9 mouse cellular contexts compared by ENCODE assay signal in the genomic region with DNA sequence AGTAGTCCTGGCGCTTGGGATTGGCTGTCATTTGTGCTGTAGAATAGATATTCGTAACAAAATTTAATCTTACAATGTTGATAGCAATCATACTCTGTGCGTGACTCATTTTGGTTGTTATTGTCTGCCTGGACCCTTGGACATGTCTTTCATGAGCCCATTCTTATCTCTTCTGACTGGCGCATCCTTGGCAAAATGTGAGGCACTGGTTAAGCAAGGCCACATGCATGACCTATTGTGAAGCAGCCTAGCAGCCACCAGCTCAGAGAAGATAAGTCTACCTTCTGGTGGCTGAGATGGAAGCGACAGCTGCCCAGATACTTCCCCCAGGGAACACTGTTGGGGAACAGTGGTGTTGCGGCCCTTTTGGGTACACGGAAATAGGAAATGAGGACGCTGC. TPM values are rescaled to one million over a fixed set of nuclear protein-coding genes. Genes with fewer than 3 reads are reported as not detected.
"Had no signal": no experiment of that assay in that cellular context is flagged by ENCODE, and none has a peak within 500 bp of the region (broad histone marks: within the 10 kb centered on the region; RNA-seq: fewer than 3 reads in every experiment).

No protein-coding gene starts in this region.

- DNase-seq: liver, postnatal 0 days; lung, adult 2 months; lung, postnatal 14 days; lung, postnatal 36 days; right cerebral cortex, postnatal 14 days; thymus, adult 2 months; thymus, postnatal 25 days; thymus, postnatal 4 days had no signal

RNA-seq across cellular contexts. Expression of a gene that starts 26.4 kb away (rescaled TPM):
- polyA plus RNA-seq: macrophage had no signal
